8 mouse cellular contexts compared by ENCODE assay signal in genomic region chr1:150993162-150994064, GRCm38 (mm10). TPM values are rescaled to one million over a fixed set of nuclear protein-coding genes. Genes with fewer than 3 reads are reported as not detected.
A peak's percentile ranks its signal among the peaks of the same experiment; 100 is the strongest.
DNase-seq lines count a peak whose midpoint lies in the region; ATAC-seq and TF ChIP-seq lines count a peak whose summit lies in the region.

TSS of gene Hmcn1 (minus strand) at chr1:150993435.

- H3K27me3 ChIP-seq in heart, embryonic 11.5 days (ENCODE audit: control insufficient read depth, insufficient read depth, low read length): no peaks in the 10 kb centered on the region
- peaks cover 14% of the 10 kb centered on the region for H3K27me3 ChIP-seq in small intestine, adult 2 months (ENCODE audit: control insufficient read depth, insufficient read depth, low read length)

- peak; percentile 86 for ATAC-seq in heart, embryonic 11.5 days (replicated peaks; ENCODE audit: insufficient number of reproducible peaks, low FRiP score, low TSS enrichment)

- no peaks in the 10 kb centered on the region for H3K9me3 ChIP-seq in heart, embryonic 11.5 days (replicated peaks; ENCODE audit: control insufficient read depth, low read length)

- H3K4me3 ChIP-seq in heart, embryonic 11.5 days (ENCODE audit: low read depth, low read length): peak within 1 kb of the TSS; percentile 65
- peak within 1 kb of the TSS; percentile 58 for H3K4me3 ChIP-seq in small intestine, adult 2 months (ENCODE audit: low read depth, low read length)

- H3K4me1 ChIP-seq in heart, embryonic 11.5 days (ENCODE audit: control insufficient read depth, insufficient read depth, low read length): peaks cover 6% of the 10 kb centered on the region; the same call in 1 of the 2 replicates
- no peaks in the 10 kb centered on the region for H3K4me1 ChIP-seq in small intestine, adult 2 months (ENCODE audit: control insufficient read depth, insufficient read depth, insufficient read length, low read length)

- H3K36me3 ChIP-seq in heart, embryonic 11.5 days (ENCODE audit: control insufficient read depth, insufficient read depth, low read length): no peaks in the 10 kb centered on the region; the same call in 1 of the 2 replicates
- no peaks in the 10 kb centered on the region for H3K36me3 ChIP-seq in small intestine, adult 2 months (ENCODE audit: control insufficient read depth, insufficient read depth, low read length)

- WGBS in heart, embryonic 11.5 days (ENCODE audit: insufficient replicate concordance): under 1% methylated on average over 38 of the region's 38 CpGs
- WGBS in small intestine, adult 2 months: under 1% methylated on average over 38 of the region's 38 CpGs

- TF ChIP-seq POLR2A in small intestine, adult 2 months (IDR thresholded peaks at IDR 0.05; ENCODE audit: low read depth, low read length): peak; percentile 41; the same call in 1 of the 2 replicates

- H3K9ac ChIP-seq in heart, embryonic 11.5 days (ENCODE audit: low read depth, low read length): peak within 1 kb of the TSS; percentile 76

- peak; percentile 54 for DNase-seq in left cerebral cortex, postnatal 4 days
- no peak for DNase-seq in left cerebral cortex, adult 18-20 months (ENCODE audit: low spot score in 2 of 2)
- peak; percentile 88 for DNase-seq in embryo, embryonic 9.5 days (ENCODE audit: extremely low spot score)
- DNase-seq in kidney, postnatal 10 days: peak; percentile 89
- peak; percentile 83 to 92 for DNase-seq in lung, postnatal 4 days
- no peak for DNase-seq in c-Kit-positive CD71-positive TER-119-positive erythroid progenitor cells, embryonic 14.5 days (ENCODE audit: low spot score)

- intact Hi-C loops in left cerebral cortex, postnatal 4 days (cut with DNase I): no loop called here

- H3K27ac ChIP-seq in heart, embryonic 11.5 days (ENCODE audit: low read depth, low read length): peak within 1 kb of the TSS; percentile 81
- no peak within 1 kb of the TSS for H3K27ac ChIP-seq in small intestine, adult 2 months (ENCODE audit: insufficient read depth, low read depth, low read length)

- peak; percentile 42; the same call in 1 of the 2 replicates for TF ChIP-seq CTCF in small intestine, adult 2 months (IDR thresholded peaks at IDR 0.05; ENCODE audit: extremely low read depth, insufficient read length, insufficient replicate concordance, low read depth, low read length)

- H3K4me2 ChIP-seq in heart, embryonic 11.5 days: peak within 1 kb of the TSS; percentile 79

RNA-seq across cellular contexts. Expression of gene Hmcn1, which starts in this region (rescaled TPM):
- 1 to 10 TPM; 4.1 to 4.4 TPM for total RNA-seq in left cerebral cortex, postnatal 4 days (2021)
- total RNA-seq in left cerebral cortex, adult 18-20 months (2021): 1 to 10 TPM; 1.6 to 2.8 TPM
- polyA plus RNA-seq in heart, embryonic 11.5 days (2014; fragmentation: Nextera tagmentation; extraction: Ambion mirVana): 18.0 and 24.8 TPM in 2 replicates
- 1.9 and 2.6 TPM in 2 replicates for polyA plus RNA-seq in small intestine, adult 2 months (2012; rRNA removed)

Comparison
In these comparisons a context has a peak if more than half of its experiments do, and no peak if none do; other contexts are left out.
1. DNase-seq: peak in left cerebral cortex, postnatal 4 days (single experiment), embryo, embryonic 9.5 days (single experiment), kidney, postnatal 10 days (single experiment) and lung, postnatal 4 days (2 of 2); none in left cerebral cortex, adult 18-20 months (0 of 2) and c-Kit-positive CD71-positive TER-119-positive erythroid progenitor cells, embryonic 14.5 days (single experiment).